Mouse (Mus musculus) cerebellum, postnatal 10 days (tissue): Measurements from ENCODE around the gene Gramd1b.
A peak's percentile ranks its signal among the peaks of the same experiment; 100 is the strongest.

Source experiments
- DNase-seq, 2 experiments: peaks; one replicate each; pipeline ENCODE4 v3.0.0; 2021; ENCODE audit warnings: mixed read lengths in 2 of 2

The Gramd1b gene

GRCm38 (mm10) chr9:40245974-40246665, 285.1 kb downstream of the Gramd1b start:
- DNase-seq = peak; percentile 75 to 76

GRCm38 (mm10) chr9:40245466-40245865, 285.7 kb downstream of the Gramd1b start:
- no peak for DNase-seq
